Mouse (Mus musculus) liver, embryonic 14.5 days (tissue): ENCODE data around the gene Mmp17.
"Not testable (repeated sequence)": the region's sequence is repeated elsewhere in the genome, so short reads cannot be mapped to it uniquely, and the experiment has no call there.

Source experiments
- CTCF ChIP-seq: IDR thresholded peaks from 2 replicates; pipeline ENCODE4 v1.5.1; 2016; ENCODE audit warnings: antibody characterized with exemption, low read depth, control low read depth
- EP300 ChIP-seq: IDR thresholded peaks from 2 replicates; pipeline ENCODE4 v1.6.1; 2016; ENCODE audit warnings: antibody characterized with exemption, low read depth

GRCm38 (mm10) chr5:129632270-129633250 is 48.6 kb downstream of the Mmp17 start:
- not testable (repeated sequence) for TF ChIP-seq CTCF, EP300
